Comparison of ENCODE assay signal across 10 mouse cellular contexts in the genomic region with DNA sequence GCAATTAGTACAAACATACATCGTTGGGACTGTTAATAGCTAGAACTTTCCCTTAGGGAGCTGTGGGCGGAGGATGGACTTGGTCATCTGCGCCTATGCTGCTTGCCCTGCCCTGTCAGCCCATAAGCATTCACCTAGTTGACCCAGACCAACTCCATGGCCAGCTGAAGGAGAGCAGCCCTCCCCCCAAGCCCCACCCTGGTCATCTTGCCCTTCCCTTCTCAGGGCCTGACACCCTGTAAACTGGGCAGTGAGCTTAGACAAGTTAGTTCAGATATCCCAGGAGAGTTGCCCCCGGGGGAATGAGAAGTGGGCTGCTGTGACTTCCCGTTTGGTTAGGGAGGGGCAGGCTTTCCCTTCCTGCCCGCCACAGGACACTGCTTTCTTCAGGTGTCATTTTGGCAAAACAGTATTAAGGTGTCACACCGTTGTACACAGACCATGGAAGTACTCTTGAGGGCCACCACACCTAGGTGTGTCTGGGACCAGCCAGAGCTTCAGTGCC. TPM values are rescaled to one million over a fixed set of nuclear protein-coding genes. Genes with fewer than 3 reads are reported as not detected.
"Had no signal": no experiment of that assay in that cellular context is flagged by ENCODE, and none has a peak within 500 bp of the region (broad histone marks: within the 10 kb centered on the region; RNA-seq: fewer than 3 reads in every experiment).

No protein-coding gene starts in this region.

- H3K27ac ChIP-seq: kidney, embryonic 15.5 days; left cerebral cortex, adult 2 months; limb, embryonic 10.5 days; liver, embryonic 12.5 days; lung, embryonic 15.5 days had no signal

- H3K9ac ChIP-seq: kidney, embryonic 15.5 days; liver, embryonic 12.5 days; lung, embryonic 15.5 days had no signal

- H3K9me3 ChIP-seq: kidney, embryonic 15.5 days; limb, embryonic 10.5 days; liver, embryonic 12.5 days; lung, embryonic 15.5 days had no signal

- H3K4me3 ChIP-seq: kidney, embryonic 15.5 days; left cerebral cortex, adult 2 months; limb, embryonic 10.5 days; liver, embryonic 12.5 days; lung, embryonic 15.5 days had no signal

- H3K4me1 ChIP-seq: kidney, embryonic 15.5 days; limb, embryonic 10.5 days; liver, embryonic 12.5 days; lung, embryonic 15.5 days had no signal

- H3K27me3 ChIP-seq: kidney, embryonic 15.5 days; liver, embryonic 12.5 days; lung, embryonic 15.5 days had no signal

- DNase-seq: kidney, adult 18-20 months; kidney, postnatal 25 days; right cerebral cortex, postnatal 14 days; thymus, adult 18-20 months; thymus, postnatal 14 days had no signal

- H3K4me2 ChIP-seq: kidney, embryonic 15.5 days; liver, embryonic 12.5 days; lung, embryonic 15.5 days had no signal

- ATAC-seq: liver, embryonic 12.5 days had no signal

RNA-seq across cellular contexts. Expression of gene Il1r2, which starts 46.7 kb away (rescaled TPM):
- total RNA-seq: left cerebral cortex, adult 2 months had no signal
